Mouse (Mus musculus) embryo, embryonic 10.5 days (tissue): Measurements from ENCODE around the gene Fam57a.

ENCODE experiments used
- DNase-seq: peaks from one replicate; pipeline ENCODE4 v3.0.0-alpha.2; 2015; ENCODE audit warnings: low spot score

The Fam57a gene

DNA sequence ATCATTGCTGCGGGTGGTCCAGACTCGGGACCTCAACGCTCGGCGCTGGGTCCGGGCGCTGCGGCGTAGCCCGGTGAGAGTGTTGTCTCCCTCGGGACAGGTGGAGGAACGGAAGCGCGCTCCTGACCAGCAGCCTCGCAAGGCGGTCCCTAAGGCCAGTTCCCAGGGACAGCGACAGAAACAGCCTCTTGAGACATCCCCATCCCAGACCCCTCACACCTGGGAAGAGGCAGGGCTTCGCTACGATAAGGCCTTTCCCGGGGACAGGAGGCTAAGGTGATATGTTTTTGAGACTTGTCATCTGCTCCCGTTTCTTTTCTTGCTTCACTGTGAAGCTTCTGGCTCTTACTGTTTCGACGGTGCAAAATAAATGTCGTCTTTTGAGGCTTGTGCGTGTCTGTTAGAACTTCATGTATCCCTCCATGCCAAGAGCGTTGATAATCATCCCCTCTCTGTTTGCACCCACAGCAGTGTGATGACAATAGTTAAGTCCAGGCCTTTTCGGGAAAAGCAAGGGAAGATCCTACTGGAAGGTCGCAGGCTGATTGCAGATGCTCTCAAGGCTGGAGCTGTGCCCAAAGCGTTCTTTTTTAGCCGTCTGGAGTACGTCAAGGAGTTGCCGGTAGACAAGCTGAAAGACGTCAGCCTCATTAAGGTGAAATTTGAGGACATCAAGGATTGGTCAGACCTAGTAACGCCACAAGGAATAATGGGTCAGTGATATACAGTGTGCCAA, 64.5 kb downstream of the Fam57a start:
- DNase-seq, result no peak

DNA sequence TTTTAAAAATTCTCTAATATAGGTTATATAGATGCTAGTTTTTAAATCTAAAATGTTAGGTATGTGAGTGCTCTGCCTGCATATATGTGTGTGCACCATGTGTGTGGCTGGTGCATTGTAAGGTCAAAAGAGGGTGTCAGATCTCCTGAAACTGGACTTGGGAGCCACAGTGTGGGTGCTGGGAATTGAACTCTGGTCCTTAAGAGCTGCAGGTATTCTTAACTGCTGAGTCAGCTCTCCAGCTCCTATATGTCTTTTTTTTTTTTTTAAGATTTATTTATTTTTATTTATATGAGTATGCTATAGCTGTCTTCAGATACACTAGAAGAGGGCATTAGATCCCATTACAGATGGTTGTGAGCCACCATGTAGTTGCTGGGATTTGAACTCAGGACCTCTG, 67.0 kb downstream of the Fam57a start:
- no peak for DNase-seq

DNA sequence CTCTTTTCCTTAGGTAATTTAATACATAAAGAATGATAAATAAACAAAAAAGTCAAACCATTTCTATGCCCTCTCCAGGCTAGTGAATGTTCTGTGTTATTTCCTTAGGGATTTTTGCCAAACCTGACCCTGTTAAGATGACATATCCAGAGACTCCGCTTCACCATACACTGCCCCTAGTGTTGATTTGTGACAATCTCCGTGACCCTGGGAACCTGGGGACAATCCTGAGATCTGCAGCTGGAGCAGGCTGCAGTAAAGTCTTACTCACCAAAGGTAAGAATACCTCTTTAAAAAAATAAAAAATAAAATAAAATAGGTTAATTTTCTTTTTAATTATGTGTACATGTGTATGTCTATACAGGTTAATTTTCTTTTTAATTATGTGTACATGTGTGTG, 67.8 kb downstream of the Fam57a start:
- DNase-seq, result no peak

DNA sequence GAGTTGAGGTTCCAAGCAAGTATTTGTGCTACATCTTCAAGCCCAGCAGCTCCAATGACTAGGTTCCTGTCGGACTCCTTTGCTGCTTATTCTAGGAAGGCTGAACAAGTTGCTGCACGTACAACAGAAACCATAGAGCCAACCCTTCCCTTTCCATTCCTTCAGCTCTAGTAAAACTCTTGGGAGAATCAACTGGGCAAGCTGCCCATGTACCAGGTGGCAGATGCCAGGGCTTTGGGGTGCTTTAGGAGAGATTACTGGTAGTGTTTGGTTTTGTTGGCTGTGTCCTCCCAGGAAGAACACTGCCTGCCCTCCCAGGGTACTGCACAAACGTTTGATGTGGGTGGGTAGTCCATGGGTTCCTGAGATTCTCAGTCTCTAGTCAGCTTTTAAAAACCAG, 72.6 kb downstream of the Fam57a start:
- no peak for DNase-seq

DNA sequence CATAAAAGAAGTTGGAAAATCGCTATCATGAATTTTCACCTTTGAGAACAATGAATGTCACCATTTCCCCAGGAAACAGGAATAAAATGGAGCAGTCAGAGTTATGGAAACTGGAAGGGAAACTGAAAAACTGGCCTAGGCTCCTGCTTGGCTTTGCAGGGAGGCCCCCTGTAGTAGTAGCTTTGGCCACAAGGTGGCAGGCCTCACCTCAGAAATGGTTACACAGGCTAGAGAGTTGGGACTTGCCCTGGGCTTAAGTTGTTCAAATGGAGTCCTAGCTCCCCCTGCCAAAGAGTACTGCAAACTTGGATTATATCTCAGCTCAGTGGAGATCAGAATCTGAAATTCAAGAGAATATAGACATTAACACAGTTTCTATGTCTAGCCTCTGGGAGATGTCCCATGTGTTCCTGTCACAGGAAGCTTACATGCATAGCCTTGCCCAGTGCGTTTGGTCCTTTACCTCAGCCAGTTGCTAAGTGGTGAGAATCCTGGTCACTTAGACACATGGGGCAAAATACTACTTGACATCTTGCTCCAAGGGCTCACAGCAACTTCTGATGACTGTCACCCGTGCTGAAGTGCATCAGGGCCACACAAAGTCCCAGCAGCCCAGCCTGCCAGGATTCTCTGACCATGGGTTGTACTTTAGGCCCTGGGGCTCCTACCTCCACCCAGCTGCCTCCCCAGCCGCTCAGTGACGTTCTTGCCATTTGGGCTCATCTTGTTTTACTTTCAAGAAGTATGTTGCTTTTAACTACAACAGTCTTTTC, 73.9 kb downstream of the Fam57a start:
- DNase-seq, result peak; percentile 91

DNA sequence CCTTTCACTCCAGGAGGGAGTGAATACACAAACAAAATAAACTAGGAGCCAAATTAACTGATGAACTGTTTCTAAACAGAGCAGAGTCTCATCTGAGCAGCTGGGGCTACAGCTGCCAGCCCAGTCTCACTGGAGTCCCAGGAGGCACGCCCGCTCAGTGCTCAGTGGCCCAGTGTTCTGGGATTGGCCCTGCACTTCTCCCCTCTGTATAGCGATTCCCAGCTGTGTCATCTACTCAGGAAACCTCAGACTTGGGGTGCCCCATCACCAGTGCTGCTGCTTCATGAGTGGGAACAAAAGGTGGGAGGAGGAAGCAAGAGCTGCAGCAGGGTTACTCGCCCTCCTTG, 74.4 kb downstream of the Fam57a start:
- no peak for DNase-seq

DNA sequence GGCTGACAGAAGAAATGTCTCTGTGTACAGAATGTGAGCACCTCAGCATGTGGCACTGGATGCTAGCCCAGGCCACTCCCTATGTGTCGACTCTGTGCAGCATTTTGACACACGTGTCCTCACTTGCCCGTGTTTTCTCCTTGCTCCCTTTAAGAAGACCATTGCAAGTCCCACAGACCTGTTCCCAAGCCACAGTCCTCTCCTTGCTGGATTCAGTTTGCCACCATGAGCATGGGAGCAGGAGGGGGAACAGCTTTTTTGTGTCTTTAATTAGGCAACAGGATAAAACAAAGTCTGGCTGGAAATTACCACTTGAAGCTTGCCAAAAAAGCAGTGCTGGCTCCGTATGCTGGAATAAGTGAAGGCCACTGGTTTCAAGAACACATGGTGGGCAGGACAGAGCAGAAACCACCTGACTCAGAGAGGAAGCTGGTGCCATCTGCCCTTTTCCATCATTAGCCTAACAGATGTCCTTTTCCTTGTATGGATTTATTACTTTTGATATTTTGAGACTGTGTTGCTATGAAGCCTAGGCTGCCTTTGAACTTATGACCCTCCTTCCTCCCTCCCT, 76.0 kb downstream of the Fam57a start:
- DNase-seq, result no peak

DNA sequence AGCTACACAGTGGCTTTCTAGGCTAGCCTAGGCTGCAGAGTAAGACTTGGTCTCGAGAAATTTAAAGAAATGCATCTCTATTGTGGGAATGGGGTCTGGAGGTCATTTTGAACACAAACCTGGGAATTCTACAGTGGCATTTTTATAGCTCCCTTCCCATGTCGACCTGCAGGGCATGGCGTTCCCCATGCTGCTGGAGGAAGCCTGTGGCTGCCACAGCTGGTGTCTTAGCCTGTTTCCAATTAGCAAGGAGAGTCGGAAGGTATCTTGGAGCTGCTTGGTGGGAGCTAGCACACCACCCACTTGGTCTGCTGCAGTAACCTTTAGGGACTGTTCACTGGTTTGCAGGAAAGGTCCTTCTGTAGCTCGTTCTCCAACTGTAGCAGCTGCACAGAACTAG, 76.7 kb downstream of the Fam57a start:
- peak; percentile 68 for DNase-seq

DNA sequence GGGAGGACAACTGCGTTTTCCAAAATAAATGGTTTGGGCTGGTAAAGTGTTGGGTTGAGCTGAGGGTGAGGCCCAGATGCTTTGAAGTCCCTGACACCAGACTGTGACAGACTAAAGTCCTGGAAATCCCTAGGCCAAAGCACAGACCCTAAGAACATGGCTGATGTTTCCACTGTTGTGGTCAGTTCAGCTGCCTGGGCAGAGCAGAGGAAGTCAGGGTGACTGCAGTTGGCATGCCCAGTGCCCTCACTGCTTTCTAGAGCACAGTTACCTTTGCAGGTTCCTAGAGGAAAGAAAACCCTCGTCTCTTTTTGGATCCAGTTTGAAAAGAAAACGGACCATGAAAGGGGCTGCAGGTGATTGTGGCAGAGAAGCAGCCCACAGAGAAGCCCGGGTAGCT, 77.9 kb downstream of the Fam57a start:
- DNase-seq, result no peak

DNA sequence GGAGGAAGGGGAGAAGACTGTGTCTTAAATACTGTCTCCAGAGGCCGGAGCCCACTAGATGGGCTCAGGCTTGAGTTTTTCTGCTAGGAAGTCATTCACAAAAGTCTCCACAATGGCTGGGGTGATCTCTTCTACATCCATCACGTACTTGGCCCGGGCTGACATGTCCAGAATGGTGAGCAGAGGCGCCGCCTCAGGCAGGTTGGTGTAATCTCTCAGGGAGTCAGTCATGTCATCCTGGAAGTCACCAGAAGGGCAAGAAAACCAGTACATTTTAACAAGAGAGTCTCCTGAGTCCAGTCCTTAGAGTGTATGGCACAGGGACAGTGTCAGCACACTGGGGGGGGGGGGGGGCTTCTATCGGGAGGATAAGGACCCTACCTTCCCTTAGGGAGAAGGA, 79.0 kb downstream of the Fam57a start:
- DNase-seq, result no peak

DNA sequence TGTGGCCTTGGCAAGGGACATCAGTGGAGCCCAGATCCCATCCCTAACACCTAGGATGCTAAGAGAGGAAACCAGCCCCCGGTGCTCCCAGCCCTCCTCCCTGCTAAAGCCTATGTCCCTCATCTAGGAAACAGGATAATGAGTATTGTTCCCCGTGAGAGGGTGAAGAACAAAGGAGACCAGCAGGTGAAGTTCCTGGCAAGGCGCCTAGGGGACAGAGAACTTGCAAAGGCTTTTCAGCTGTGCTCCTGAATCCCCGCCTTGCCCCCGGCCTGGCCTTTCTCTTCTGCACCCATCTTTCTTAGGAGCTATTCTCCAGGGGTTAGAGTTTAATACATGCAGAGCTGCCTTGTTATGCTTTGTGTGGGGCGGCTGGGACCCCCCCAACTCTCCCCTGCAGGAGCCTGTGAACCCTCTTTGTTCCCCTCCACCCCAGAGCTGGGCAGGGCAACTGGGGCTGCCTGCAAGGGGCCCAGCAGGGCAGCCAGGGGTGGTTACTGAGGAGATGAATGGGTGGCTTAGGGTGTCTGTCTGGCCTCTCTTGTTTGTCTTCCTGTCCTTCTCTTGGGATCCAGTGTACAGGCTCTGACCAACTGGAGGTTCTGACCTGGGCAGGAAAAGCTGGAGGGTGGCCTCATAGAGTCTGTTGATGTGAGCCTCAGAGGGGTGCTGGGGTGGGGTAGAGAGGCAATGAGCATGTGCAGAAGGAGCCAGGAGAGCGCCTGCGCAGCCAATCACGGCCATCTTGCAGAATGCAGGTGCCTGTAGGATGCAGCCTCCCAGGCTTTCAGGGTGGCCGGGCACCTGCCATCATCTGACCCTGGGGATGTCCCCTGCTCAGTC, 81.0 kb downstream of the Fam57a start:
- no peak for DNase-seq

DNA sequence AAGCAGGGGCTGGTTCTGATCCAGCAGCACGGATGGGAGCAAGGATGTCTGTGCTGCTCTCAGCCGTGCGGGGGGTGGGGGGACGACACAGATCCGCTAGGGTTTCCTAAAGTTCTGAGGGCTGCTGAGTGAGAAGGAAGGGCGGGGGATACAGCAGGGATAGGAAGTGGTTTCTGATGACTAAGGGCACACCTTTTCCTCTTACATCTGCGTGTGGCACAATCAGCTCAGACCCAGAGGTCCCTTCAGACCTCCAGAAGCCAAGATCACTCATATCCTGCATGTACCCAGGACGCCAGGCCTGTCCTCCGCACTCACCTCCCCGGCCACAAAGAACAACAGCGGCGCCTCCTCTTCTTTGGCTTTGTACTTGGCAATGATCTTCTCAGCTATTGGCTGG, 81.8 kb downstream of the Fam57a start:
- DNase-seq, result no peak

DNA sequence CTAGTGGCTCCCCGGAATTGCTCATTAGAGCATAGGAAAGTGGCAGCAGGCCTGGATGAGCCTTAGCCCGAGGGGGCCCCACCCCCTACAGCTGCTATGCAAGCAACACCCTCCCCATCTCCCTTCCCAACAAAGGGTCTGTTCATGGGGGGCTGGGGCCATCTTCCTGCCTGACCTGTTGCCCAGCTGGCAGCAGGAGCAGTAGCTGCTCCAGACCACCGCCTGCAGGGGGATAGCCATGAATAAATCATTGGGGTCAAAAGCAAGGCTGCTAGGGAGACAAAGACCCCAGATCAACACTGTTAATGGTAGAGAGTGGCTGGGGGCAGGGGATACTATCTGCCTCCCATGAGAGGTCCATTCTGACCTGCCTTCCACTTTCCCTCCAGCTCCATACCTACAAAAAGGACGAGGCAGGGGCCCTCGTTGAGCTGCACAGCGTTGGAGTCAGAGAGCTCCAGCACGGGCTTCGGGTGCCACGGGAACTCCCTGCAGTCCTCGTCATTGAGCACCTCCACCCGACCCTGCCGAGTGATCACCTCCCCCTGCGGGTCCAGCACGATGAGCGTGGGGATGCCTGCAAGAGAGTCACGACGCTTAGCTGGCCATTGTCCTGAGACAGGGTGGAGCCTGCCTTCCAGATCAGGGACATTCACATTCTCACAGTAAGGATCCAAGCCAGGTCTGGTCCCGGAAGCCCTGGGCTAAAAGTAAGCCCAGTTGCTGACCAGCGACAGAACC, 83.3 kb downstream of the Fam57a start:
- DNase-seq, result peak; percentile 72
